Mouse (Mus musculus): ENCODE data around the gene Ltbp1. TPM values are rescaled to one million over a fixed set of nuclear protein-coding genes. Genes with fewer than 3 reads are reported as not detected.

The Ltbp1 gene
- polyA plus RNA-seq, 2 experiments: 83.3 to 104 TPM

GRCm38 (mm10) chr17:75056631-75057030 is 51.3 kb downstream of the Ltbp1 start:
- H3K9ac ChIP-seq (ENCODE audit: low read depth, low read length, severe bottlenecking): no peak overlapping the region
- no peak for DNase-seq (ENCODE audit: low spot score)
- H3K4me2 ChIP-seq (replicated peaks; ENCODE audit: low read depth, low read length, severe bottlenecking): no peak overlapping the region
- WGBS: 61% methylated on average over 8 of the region's 8 CpGs
- H3K27me3 ChIP-seq (ENCODE audit: control insufficient read depth, insufficient read depth, low read length): no peaks in the 10 kb centered on the region
- no peaks in the 10 kb centered on the region for H3K9me3 ChIP-seq (ENCODE audit: control insufficient read depth, low read length)
- no peak for TF ChIP-seq POLR2A (IDR thresholded peaks at IDR 0.05; ENCODE audit: borderline replicate concordance, extremely low read depth, insufficient read depth, insufficient read length)
- peaks cover 5% of the 10 kb centered on the region; the same call in 1 of the 2 replicates for H3K4me1 ChIP-seq (ENCODE audit: control insufficient read depth, insufficient read depth, low read length)
- peak; percentile 37; the same call in 1 of the 2 replicates for ATAC-seq (ENCODE audit: low FRiP score, low read depth)
- no peak overlapping the region for H3K4me3 ChIP-seq (replicated peaks; ENCODE audit: low read length)
- 0 out of 2 replicates have a peak, but pooled peaks cover 3% of the 10 kb centered on the region for H3K36me3 ChIP-seq (ENCODE audit: control insufficient read depth, insufficient read depth, low read length)
- no peak overlapping the region for H3K27ac ChIP-seq (replicated peaks; ENCODE audit: low read depth, low read length)

GRCm38 (mm10) chr17:75066340-75066739 is 61.0 kb downstream of the Ltbp1 start:
- no peak for TF ChIP-seq POLR2A (IDR thresholded peaks at IDR 0.05; ENCODE audit: borderline replicate concordance, extremely low read depth, insufficient read depth, insufficient read length)
- no peak overlapping the region for H3K4me3 ChIP-seq (replicated peaks; ENCODE audit: low read length)
- H3K4me1 ChIP-seq (ENCODE audit: control insufficient read depth, insufficient read depth, low read length): peaks cover 8% of the 10 kb centered on the region; the same call in 1 of the 2 replicates
- H3K27me3 ChIP-seq (ENCODE audit: control insufficient read depth, insufficient read depth, low read length): no peaks in the 10 kb centered on the region
- H3K36me3 ChIP-seq (ENCODE audit: control insufficient read depth, insufficient read depth, low read length): peaks cover 20% of the 10 kb centered on the region
- DNase-seq (ENCODE audit: low spot score) (no peak), ATAC-seq (ENCODE audit: low FRiP score, low read depth) (no peak)
- no peak overlapping the region for H3K4me2 ChIP-seq (replicated peaks; ENCODE audit: low read depth, low read length, severe bottlenecking)
- WGBS: 86% methylated on average over 7 of the region's 7 CpGs
- no peak overlapping the region for H3K9ac ChIP-seq (ENCODE audit: low read depth, low read length, severe bottlenecking)
- no peaks in the 10 kb centered on the region for H3K9me3 ChIP-seq (ENCODE audit: control insufficient read depth, low read length)
- no peak overlapping the region for H3K27ac ChIP-seq (replicated peaks; ENCODE audit: low read depth, low read length)

DNA sequence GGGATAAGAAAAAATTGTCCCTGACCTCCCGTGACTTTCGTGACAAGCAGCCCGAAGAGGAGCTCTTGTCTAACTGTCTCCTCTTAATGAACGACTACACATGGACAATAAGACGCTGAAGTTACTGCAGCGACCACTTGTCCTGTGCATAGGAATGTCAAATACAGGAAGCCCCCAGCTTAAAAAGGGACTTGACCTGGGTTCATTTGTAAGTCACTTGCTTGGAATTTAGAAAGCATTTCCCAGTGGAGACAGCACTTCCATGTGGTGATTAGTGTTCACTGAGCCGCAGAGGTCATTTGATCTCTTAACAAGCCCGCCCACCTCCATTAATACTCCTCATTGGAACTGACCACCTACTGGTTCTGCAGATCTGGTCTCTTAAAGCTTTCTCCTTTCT is 61.9 kb downstream of the Ltbp1 start:
- Histone ChIP-seq H3K27me3 (ENCODE audit: control insufficient read depth, insufficient read depth, low read length) (no peaks in the 10 kb centered on the region), H3K4me3 (replicated peaks; ENCODE audit: low read length) (no peak overlapping the region), H3K36me3 (ENCODE audit: control insufficient read depth, insufficient read depth, low read length) (peaks cover 20% of the 10 kb centered on the region), H3K4me2 (replicated peaks; ENCODE audit: low read depth, low read length, severe bottlenecking) (no peak overlapping the region), H3K9ac (ENCODE audit: low read depth, low read length, severe bottlenecking) (no peak overlapping the region), H3K4me1 (ENCODE audit: control insufficient read depth, insufficient read depth, low read length) (peaks cover 17% of the 10 kb centered on the region), H3K9me3 (ENCODE audit: control insufficient read depth, low read length) (no peaks in the 10 kb centered on the region), H3K27ac (replicated peaks; ENCODE audit: low read depth, low read length) (no peak overlapping the region)
- TF ChIP-seq POLR2A (IDR thresholded peaks at IDR 0.05; ENCODE audit: borderline replicate concordance, extremely low read depth, insufficient read depth, insufficient read length): no peak
- 18% methylated on average over 8 of the region's 8 CpGs for WGBS
- no peak for ATAC-seq (ENCODE audit: low FRiP score, low read depth)
- DNase-seq (ENCODE audit: low spot score): no peak

- TF ChIP-seq POLR2A (IDR thresholded peaks at IDR 0.05; ENCODE audit: borderline replicate concordance, extremely low read depth, insufficient read depth, insufficient read length): no peak
- 68% methylated on average over 5 of the region's 5 CpGs for WGBS
Measured at GRCm38 (mm10) chr17:75069232-75069631, 63.9 kb downstream of the Ltbp1 start.

GRCm38 (mm10) chr17:75071174-75071573 is 65.8 kb downstream of the Ltbp1 start:
- peaks cover 16% of the 10 kb centered on the region for H3K36me3 ChIP-seq (ENCODE audit: control insufficient read depth, insufficient read depth, low read length)
- H3K27me3 ChIP-seq (ENCODE audit: control insufficient read depth, insufficient read depth, low read length): no peaks in the 10 kb centered on the region
- no peaks in the 10 kb centered on the region for H3K9me3 ChIP-seq (ENCODE audit: control insufficient read depth, low read length)
- TF ChIP-seq POLR2A (IDR thresholded peaks at IDR 0.05; ENCODE audit: borderline replicate concordance, extremely low read depth, insufficient read depth, insufficient read length): no peak
- no peak overlapping the region for H3K4me3 ChIP-seq (replicated peaks; ENCODE audit: low read length)
- ATAC-seq (ENCODE audit: low FRiP score, low read depth) (no peak), DNase-seq (ENCODE audit: low spot score) (no peak)
- H3K9ac ChIP-seq (ENCODE audit: low read depth, low read length, severe bottlenecking): no peak overlapping the region
- peaks cover 26% of the 10 kb centered on the region for H3K4me1 ChIP-seq (ENCODE audit: control insufficient read depth, insufficient read depth, low read length)
- no peak overlapping the region for H3K4me2 ChIP-seq (replicated peaks; ENCODE audit: low read depth, low read length, severe bottlenecking)
- H3K27ac ChIP-seq (replicated peaks; ENCODE audit: low read depth, low read length): no peak overlapping the region
- 27% methylated on average over 2 of the region's 2 CpGs for WGBS

More at GRCm38 (mm10) chr17:75069232-75069631, 63.9 kb downstream of the Ltbp1 start:
- Histone ChIP-seq H3K4me2 (replicated peaks; ENCODE audit: low read depth, low read length, severe bottlenecking) (no peak overlapping the region), H3K4me1 (ENCODE audit: control insufficient read depth, insufficient read depth, low read length) (peaks cover 23% of the 10 kb centered on the region), H3K27me3 (ENCODE audit: control insufficient read depth, insufficient read depth, low read length) (no peaks in the 10 kb centered on the region), H3K27ac (replicated peaks; ENCODE audit: low read depth, low read length) (no peak overlapping the region), H3K9me3 (ENCODE audit: control insufficient read depth, low read length) (no peaks in the 10 kb centered on the region), H3K9ac (ENCODE audit: low read depth, low read length, severe bottlenecking) (no peak overlapping the region), H3K4me3 (replicated peaks; ENCODE audit: low read length) (no peak overlapping the region), H3K36me3 (ENCODE audit: control insufficient read depth, insufficient read depth, low read length) (peaks cover 20% of the 10 kb centered on the region)
- DNase-seq (ENCODE audit: low spot score): no peak
- ATAC-seq (ENCODE audit: low FRiP score, low read depth): no peak

- TF ChIP-seq POLR2A (IDR thresholded peaks at IDR 0.05; ENCODE audit: borderline replicate concordance, extremely low read depth, insufficient read depth, insufficient read length): no peak
- Histone ChIP-seq H3K27ac (replicated peaks; ENCODE audit: low read depth, low read length) (no peak overlapping the region), H3K9me3 (ENCODE audit: control insufficient read depth, low read length) (no peaks in the 10 kb centered on the region), H3K36me3 (ENCODE audit: control insufficient read depth, insufficient read depth, low read length) (peaks cover 13% of the 10 kb centered on the region), H3K4me3 (replicated peaks; ENCODE audit: low read length) (no peak overlapping the region), H3K4me1 (ENCODE audit: control insufficient read depth, insufficient read depth, low read length) (peaks cover 26% of the 10 kb centered on the region), H3K9ac (ENCODE audit: low read depth, low read length, severe bottlenecking) (no peak overlapping the region), H3K27me3 (ENCODE audit: control insufficient read depth, insufficient read depth, low read length) (no peaks in the 10 kb centered on the region), H3K4me2 (replicated peaks; ENCODE audit: low read depth, low read length, severe bottlenecking) (no peak overlapping the region)
- DNase-seq (ENCODE audit: low spot score) (no peak), ATAC-seq (ENCODE audit: low FRiP score, low read depth) (no peak)
- WGBS: 92% methylated on average over 2 of the region's 2 CpGs
Measured at GRCm38 (mm10) chr17:75071749-75072148, 66.4 kb downstream of the Ltbp1 start.
